Mouse (Mus musculus) adipocyte (in vitro differentiated cells): Measurements from ENCODE around the gene Rab10.
A peak's percentile ranks its signal among the peaks of the same experiment; 100 is the strongest.

Experiments
- DNase-seq: peaks from one replicate; pipeline ENCODE4 v3.0.0-alpha.2; 2016; ENCODE audit warnings: low spot score

Gene Rab10

DNA sequence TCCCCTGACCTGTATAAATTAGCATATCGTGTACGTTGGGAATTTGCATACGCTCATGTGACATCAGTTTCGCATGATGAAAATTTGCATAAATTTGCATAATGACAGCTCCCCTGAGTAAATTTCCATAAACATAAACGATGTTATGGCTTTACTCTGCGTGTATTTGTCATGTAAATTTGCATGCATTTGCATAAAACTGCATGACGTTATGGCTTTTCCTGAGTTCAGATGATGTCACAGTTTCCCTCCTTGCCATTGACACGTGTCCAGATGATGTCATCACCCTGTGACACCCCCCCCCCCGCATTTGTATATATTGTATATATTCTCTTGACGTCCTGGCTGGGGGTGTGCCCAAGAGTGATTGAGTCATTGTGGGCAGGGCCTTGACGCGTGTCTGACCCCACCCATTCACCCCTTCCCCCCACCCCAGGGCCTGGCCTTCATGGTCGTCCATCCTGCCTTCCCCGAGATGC, 73.6 kb downstream of the Rab10 start:
- no peak for DNase-seq

DNA sequence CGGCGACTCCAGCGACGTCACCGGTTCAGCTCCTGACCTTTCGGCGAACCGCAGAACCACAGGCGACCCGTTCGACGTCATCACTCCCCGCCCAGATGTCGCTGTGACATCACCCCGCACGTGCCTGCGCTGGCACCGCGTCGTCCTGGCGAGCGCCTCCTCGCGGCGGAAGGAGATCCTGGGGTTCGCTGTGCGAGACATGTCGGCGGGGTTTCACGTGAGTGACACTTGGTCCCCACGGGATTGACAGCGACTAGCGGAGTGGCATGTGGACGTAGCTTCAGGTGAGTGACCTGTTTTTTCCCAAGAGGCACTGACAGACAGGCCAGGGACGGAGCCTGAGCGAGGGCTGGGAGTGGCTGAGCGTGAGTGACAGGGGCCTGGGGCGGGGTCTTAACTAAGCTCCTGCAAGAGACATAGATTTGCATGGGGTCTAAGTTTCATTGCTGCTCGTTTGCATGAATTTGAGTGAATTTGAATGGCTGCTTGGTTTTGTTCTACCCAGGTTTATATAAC, 74.1 kb downstream of the Rab10 start:
- peak; percentile 92 for DNase-seq

GRCm38 (mm10) chr12:3235124-3235631, 74.6 kb downstream of the Rab10 start:
- peak; percentile 99 for DNase-seq

GRCm38 (mm10) chr12:3234061-3234460, 75.7 kb downstream of the Rab10 start:
- DNase-seq, result no peak

GRCm38 (mm10) chr12:3223352-3223751, 86.4 kb downstream of the Rab10 start:
- no peak for DNase-seq

- peak; percentile 40 for DNase-seq
Observed at GRCm38 (mm10) chr12:3210181-3210580, 99.6 kb downstream of the Rab10 start.

GRCm38 (mm10) chr12:3209163-3209562, 100.6 kb downstream of the Rab10 start:
- DNase-seq, result peak; percentile 24
